Mouse (Mus musculus) thymus, adult 2 months (tissue): ENCODE measurements around the gene Herc6.

ENCODE experiments used
- CTCF ChIP-seq: fragments of 200-500 bp; IDR thresholded peaks from 2 replicates; pipeline ENCODE4 v1.5.1; 2012; ENCODE audit warnings: mild to moderate bottlenecking, control low read depth, low read length, moderate library complexity, borderline replicate concordance; ENCODE audit not compliant: control insufficient read depth, poor library complexity, insufficient read depth; ENCODE audit errors: extremely low read depth
- POLR2A ChIP-seq: fragments of 200-500 bp; IDR thresholded peaks from 2 replicates; pipeline ENCODE4 v1.6.1; 2012; ENCODE audit warnings: mild to moderate bottlenecking, low read length, control low read depth, moderate library complexity; ENCODE audit not compliant: control insufficient read depth, poor library complexity, insufficient read depth; ENCODE audit errors: extremely low read depth

- TF ChIP-seq CTCF (no peak), POLR2A (no peak)
Observed at GRCm38 (mm10) chr6:57706721-57707120, 125.9 kb downstream of the Herc6 start.
